Mouse (Mus musculus) embryonic stem cell, embryonic (primary cell): ENCODE results near the gene Mmp14.

ENCODE experiments used
- CTCF ChIA-PET, 4 experiments: fragments of 300-600 bp in 2 of 4; fragments of 350-600 bp in 2 of 4; sonication (Branson Sonifier 250); formaldehyde crosslinking; loops; one replicate each; lab custom pipeline; 2022; ENCODE audit warnings: inconsistent platforms in 2 of 4; lab: Charles Lee
- POLR2A ChIA-PET, 4 experiments: fragments of 300-600 bp in 2 of 4; fragments of 350-600 bp in 2 of 4; sonication (Branson Sonifier 250); formaldehyde crosslinking; loops; one replicate each; lab custom pipeline; 2022; ENCODE audit warnings: antibody characterized with exemption in 4 of 4, inconsistent platforms in 1 of 4; lab: Charles Lee

Mmp14 gene

GRCm38 (mm10) chr14:54425540-54425939 lies 5.9 kb upstream of the Mmp14 start:
- CTCF ChIA-PET, result interaction anchor here in 2 of 4 experiments (1.0 to 1.5 kb wide), 2 partner anchors 69 to 225 kb away, joined by 3 read pairs; no protein-coding TSS in a partner anchor
- POLR2A ChIA-PET, result interaction anchor here in 1 of 4 experiments (0.9 to 1.1 kb wide), 2 partner anchors 19 to 57 kb away, joined by 3 read pairs; no protein-coding TSS in a partner anchor

GRCm38 (mm10) chr14:54426003-54426688 lies 5.3 kb upstream of the Mmp14 start:
- ChIA-PET POLR2A (interaction anchor here in 3 of 4 experiments (0.6 to 5.4 kb wide), 16 partner anchors 9 to 317 kb away, joined by 3 to 82 read pairs (median 4); partner anchors contain the start of genes Lrp10 (in 2 of the 3) and Slc7a7 (in 2 of the 3)), CTCF (interaction anchor here in 3 of 4 experiments (0.5 to 1.7 kb wide), 6 partner anchors 8 to 258 kb away, joined by 3 to 10 read pairs (median 4); partner anchors contain the start of gene Slc7a7 (in 1 of the 3))

GRCm38 (mm10) chr14:54426689-54427398 lies 4.6 kb upstream of the Mmp14 start, which contains the start of gene Mrpl52:
Mrpl52 (plus strand) TSS chr14:54426909.
- ChIA-PET CTCF (interaction anchor here in 3 of 4 experiments (0.5 to 1.7 kb wide), 11 partner anchors 9 to 258 kb away, joined by 3 to 10 read pairs (median 4); partner anchors contain the start of gene Slc7a7 (in 1 of the 3)), POLR2A (interaction anchor here in 3 of 4 experiments (0.6 to 5.4 kb wide), 26 partner anchors 8 to 318 kb away, joined by 3 to 82 read pairs (median 4); partner anchors contain the start of genes Lrp10 (in 2 of the 3), Slc7a7 (in 2 of the 3) and Prmt5 (in 1 of the 3))

- POLR2A ChIA-PET, result interaction anchor here in 3 of 4 experiments (0.6 to 5.4 kb wide), 23 partner anchors 8 to 205 kb away, joined by 3 to 82 read pairs (median 4); partner anchors contain the start of genes Lrp10 (in 2 of the 3), Slc7a7 (in 2 of the 3), Abhd4 (in 1 of the 3) and Dad1 (in 1 of the 3)
- CTCF ChIA-PET, result interaction anchor here in 2 of 4 experiments (0.6 to 1.7 kb wide), 7 partner anchors 10 to 223 kb away, joined by 3 to 10 read pairs (median 4); partner anchors contain the start of gene Slc7a7 (in 1 of the 2)
Observed at GRCm38 (mm10) chr14:54427696-54428095, 3.7 kb upstream of the Mmp14 start.

GRCm38 (mm10) chr14:54428421-54428820 lies 3.0 kb upstream of the Mmp14 start:
- ChIA-PET CTCF (interaction anchor here in 3 of 4 experiments (1.0 to 1.5 kb wide), 3 partner anchors 11 to 190 kb away, joined by 3 to 6 read pairs (median 4); partner anchors contain the start of gene Slc7a7 (in 1 of the 3)), POLR2A (interaction anchor here in 3 of 4 experiments (0.9 to 5.4 kb wide), 8 partner anchors 13 to 204 kb away, joined by 3 to 82 read pairs (median 3); partner anchors contain the start of genes Abhd4 (in 1 of the 3), Dad1 (in 1 of the 3) and Slc7a7 (in 1 of the 3))

- ChIA-PET POLR2A (interaction anchor here in 3 of 4 experiments (0.5 to 5.4 kb wide), 13 partner anchors 10 to 482 kb away, joined by 3 to 82 read pairs (median 3); partner anchors contain the start of genes Lrp10 (in 1 of the 3) and Slc7a7 (in 1 of the 3)), CTCF (interaction anchor here in 2 of 4 experiments (0.9 to 1.5 kb wide), 3 partner anchors 12 to 191 kb away, joined by 3 read pairs; partner anchors contain the start of gene Slc7a7 (in 1 of the 2))
Observed at GRCm38 (mm10) chr14:54429332-54430093, 1.9 kb upstream of the Mmp14 start.

- CTCF ChIA-PET, result interaction anchor here in 3 of 4 experiments (0.6 to 1.5 kb wide), 4 partner anchors 13 to 192 kb away, joined by 3 to 8 read pairs (median 3); partner anchors contain the start of gene Slc7a7 (in 1 of the 3)
- POLR2A ChIA-PET, result interaction anchor here in 2 of 4 experiments (0.5 to 5.4 kb wide), 10 partner anchors 9 to 238 kb away, joined by 3 to 82 read pairs (median 4); partner anchors contain the start of genes Lrp10 (in 2 of the 2) and Slc7a7 (in 1 of the 2)
Observed at GRCm38 (mm10) chr14:54430406-54431145, 836 bp upstream of the Mmp14 start.

- ChIA-PET CTCF (interaction anchor here in 3 of 4 experiments (0.5 to 2.6 kb wide), 14 partner anchors 9 to 207 kb away, joined by 3 to 11 read pairs (median 4); partner anchors contain the start of genes Psmb5 (in 1 of the 3) and Slc7a7 (in 1 of the 3)), POLR2A (interaction anchor here (0.7 to 4.0 kb wide), 38 partner anchors 8 to 287 kb away, joined by 3 to 23 read pairs (median 4); partner anchors contain the start of genes Lrp10 (in 2 of the 4), Slc7a7 (in 2 of the 4), Abhd4 (in 1 of the 4) and Dad1 (in 1 of the 4))
Observed at GRCm38 (mm10) chr14:54432078-54432836, 845 bp downstream of the Mmp14 start.

GRCm38 (mm10) chr14:54432837-54433830 lies 1.7 kb downstream of the Mmp14 start:
- ChIA-PET POLR2A (interaction anchor here in 3 of 4 experiments (0.5 to 4.0 kb wide), 41 partner anchors 8 to 286 kb away, joined by 3 to 23 read pairs (median 3); partner anchors contain the start of genes Lrp10 (in 2 of the 3), Prmt5 (in 2 of the 3), Slc7a7 (in 2 of the 3) and Abhd4 (in 1 of the 3)), CTCF (interaction anchor here (0.6 to 2.6 kb wide), 16 partner anchors 10 to 194 kb away, joined by 3 to 11 read pairs (median 4); partner anchors contain the start of genes Psmb5 (in 1 of the 4) and Slc7a7 (in 1 of the 4))

- POLR2A ChIA-PET, result interaction anchor here (0.6 to 4.0 kb wide), 18 partner anchors 7 to 409 kb away, joined by 3 to 23 read pairs (median 3); partner anchors contain the start of genes Abhd4 (in 1 of the 4), Dad1 (in 1 of the 4), Mrpl52 (in 1 of the 4) and Prmt5 (in 1 of the 4)
- CTCF ChIA-PET, result interaction anchor here in 3 of 4 experiments (0.5 to 2.6 kb wide), 6 partner anchors 11 to 90 kb away, joined by 3 to 11 read pairs (median 6); partner anchors contain the start of gene Lrp10 (in 1 of the 3)
Observed at GRCm38 (mm10) chr14:54433941-54434531, 2.6 kb downstream of the Mmp14 start.

- ChIA-PET POLR2A (interaction anchor here in 3 of 4 experiments (0.6 to 4.0 kb wide), 13 partner anchors 7 to 119 kb away, joined by 3 to 23 read pairs (median 4); partner anchors contain the start of genes Slc7a7 (in 2 of the 3), Haus4 (in 1 of the 3) and Mrpl52 (in 1 of the 3)), CTCF (interaction anchor here in 2 of 4 experiments (0.7 to 0.9 kb wide), 2 partner anchors 28 to 197 kb away, joined by 3 to 11 read pairs; partner anchors contain the start of gene Lrp10 (in 1 of the 2))
Observed at GRCm38 (mm10) chr14:54435194-54435918, 3.9 kb downstream of the Mmp14 start.

- CTCF ChIA-PET, result interaction anchor here (0.7 to 2.0 kb wide), 5 partner anchors 9 to 145 kb away, joined by 3 to 7 read pairs (median 3); partner anchors contain the start of gene Slc7a7 (in 1 of the 4)
- POLR2A ChIA-PET, result interaction anchor here in 2 of 4 experiments (0.6 to 2.1 kb wide), 5 partner anchors 9 to 1435 kb away, joined by 3 to 7 read pairs (median 3); no protein-coding TSS in a partner anchor
Observed at GRCm38 (mm10) chr14:54439155-54439554, 7.7 kb downstream of the Mmp14 start.
